Mouse (Mus musculus) limb, embryonic 12.5 days (tissue): ENCODE measurements around the gene Pde1a. TPM values are rescaled to one million over a fixed set of nuclear protein-coding genes. Genes with fewer than 3 reads are reported as not detected.

Experiments
- ATAC-seq: fragments of 200-750 bp; cut with Nextera tagmentation; 2 replicates; pipeline ENCODE4 v1.8.0; 2017; ENCODE audit warnings: low read depth, moderate TSS enrichment; ENCODE audit not compliant: insufficient number of reproducible peaks, insufficient read depth, low FRiP score, low TSS enrichment
- H3K27ac ChIP-seq: fragments of 300-500 bp; sonication (generic); 2 replicates; pipeline ENCODE4 v1.5.1; 2016; ENCODE audit warnings: mild to moderate bottlenecking, moderate library complexity
- H3K27me3 ChIP-seq: fragments of 300-500 bp; sonication (generic); 2 replicates; pipeline ENCODE4 v1.6.1; 2016; ENCODE audit warnings: mild to moderate bottlenecking, moderate library complexity
- H3K36me3 ChIP-seq: fragments of 300-500 bp; sonication (generic); 2 replicates; pipeline ENCODE4 v1.6.1; 2016; ENCODE audit warnings: mild to moderate bottlenecking, moderate library complexity
- H3K4me1 ChIP-seq: fragments of 300-500 bp; sonication (generic); replicated peaks from 2 replicates; pipeline ENCODE4 v1.6.1; 2016
- H3K4me2 ChIP-seq: fragments of 300-500 bp; sonication (generic); 2 replicates; pipeline ENCODE4 v1.6.1; 2016; ENCODE audit warnings: mild to moderate bottlenecking, moderate library complexity
- H3K4me3 ChIP-seq: fragments of 300-500 bp; sonication (generic); replicated peaks from 2 replicates; pipeline ENCODE4 v1.5.1; 2016; ENCODE audit warnings: mild to moderate bottlenecking
- H3K9ac ChIP-seq: fragments of 300-500 bp; sonication (generic); replicated peaks from 2 replicates; pipeline ENCODE4 v1.6.1; 2016; ENCODE audit warnings: mild to moderate bottlenecking, moderate library complexity
- H3K9me3 ChIP-seq: fragments of 300-500 bp; sonication (generic); 2 replicates; pipeline ENCODE4 v1.6.1; 2016; ENCODE audit warnings: mild to moderate bottlenecking, moderate library complexity
- WGBS: fragments of 180-500 bp; shearing (Covaris S2); methylation state at CpG from one replicate; pipeline ENCODE4 v1.1.7; 2016; 5-methylcytosine and 5-hydroxymethylcytosine counted together
- polyA plus RNA-seq: library from polyadenylated mRNA; unstranded; fragments of >200 nt; fragmentation: Nextera tagmentation; extraction: Ambion mirVana; gene quantifications from 2 replicates; pipeline ENCODE4 v1.2.1, GENCODE M21; 2016

Gene Pde1a
- polyA plus RNA-seq, 1 experiment from 2014 or later = 2.0 TPM

- Histone ChIP-seq H3K4me3 (no peak overlapping the region), H3K4me2 (no peak overlapping the region), H3K9ac (no peak overlapping the region), H3K27me3 (no peaks in the 10 kb centered on the region), H3K27ac (no peak overlapping the region), H3K9me3 (no peaks in the 10 kb centered on the region), H3K36me3 (no peaks in the 10 kb centered on the region), H3K4me1 (no peaks in the 10 kb centered on the region)
- ATAC-seq = no peak
- 88% methylated on average over 2 of the region's 2 CpGs for WGBS
Observed at GRCm38 (mm10) chr2:80086891-80087290, 42.4 kb downstream of the Pde1a start.

- H3K9me3 ChIP-seq = no peaks in the 10 kb centered on the region
- no peak overlapping the region for H3K4me3 ChIP-seq
- no peaks in the 10 kb centered on the region for H3K4me1 ChIP-seq
- no peak overlapping the region for H3K4me2 ChIP-seq
- ATAC-seq = no peak
- H3K36me3 ChIP-seq = no peaks in the 10 kb centered on the region
- H3K27ac ChIP-seq = no peak overlapping the region
- 84% methylated on average over 9 of the region's 9 CpGs for WGBS
- H3K27me3 ChIP-seq = no peaks in the 10 kb centered on the region
- H3K9ac ChIP-seq = no peak overlapping the region
Observed at GRCm38 (mm10) chr2:80080090-80080821, 49.0 kb downstream of the Pde1a start.

GRCm38 (mm10) chr2:80079618-80080017 is 49.6 kb downstream of the Pde1a start:
- Histone ChIP-seq H3K4me3 (no peak overlapping the region), H3K9ac (no peak overlapping the region), H3K9me3 (no peaks in the 10 kb centered on the region), H3K27ac (no peak overlapping the region), H3K4me1 (no peaks in the 10 kb centered on the region), H3K27me3 (no peaks in the 10 kb centered on the region), H3K4me2 (no peak overlapping the region), H3K36me3 (no peaks in the 10 kb centered on the region)
- 88% methylated on average over 4 of the region's 4 CpGs for WGBS
- no peak for ATAC-seq

- Histone ChIP-seq H3K4me2 (no peak overlapping the region), H3K4me3 (no peak overlapping the region), H3K9me3 (no peaks in the 10 kb centered on the region), H3K36me3 (no peaks in the 10 kb centered on the region), H3K27ac (no peak overlapping the region), H3K4me1 (no peaks in the 10 kb centered on the region; the same call in 1 of the 2 replicates), H3K27me3 (no peaks in the 10 kb centered on the region), H3K9ac (no peak overlapping the region)
- ATAC-seq = no peak
- WGBS = 80% methylated on average over 4 of the region's 4 CpGs
Observed at GRCm38 (mm10) chr2:80076323-80076722, 52.9 kb downstream of the Pde1a start.

GRCm38 (mm10) chr2:80074531-80074930 is 54.7 kb downstream of the Pde1a start:
- Histone ChIP-seq H3K27me3 (no peaks in the 10 kb centered on the region), H3K36me3 (no peaks in the 10 kb centered on the region), H3K4me1 (no peaks in the 10 kb centered on the region; the same call in 1 of the 2 replicates), H3K9ac (no peak overlapping the region), H3K9me3 (no peaks in the 10 kb centered on the region), H3K4me2 (no peak overlapping the region), H3K27ac (no peak overlapping the region), H3K4me3 (no peak overlapping the region)
- 83% methylated on average over 2 of the region's 2 CpGs for WGBS
- ATAC-seq = no peak

GRCm38 (mm10) chr2:80074046-80074445 is 55.2 kb downstream of the Pde1a start:
- ATAC-seq = no peak
- H3K4me1 ChIP-seq = no peaks in the 10 kb centered on the region; the same call in 1 of the 2 replicates
- H3K27ac ChIP-seq = no peak overlapping the region

GRCm38 (mm10) chr2:80073426-80073825 is 55.8 kb downstream of the Pde1a start:
- 60% methylated on average over 2 of the region's 2 CpGs for WGBS
- H3K27ac ChIP-seq = no peak overlapping the region
- ATAC-seq = no peak
- H3K4me2 ChIP-seq = no peak overlapping the region
- H3K27me3 ChIP-seq = no peaks in the 10 kb centered on the region
- H3K9ac ChIP-seq = no peak overlapping the region
- no peak overlapping the region for H3K4me3 ChIP-seq
- H3K4me1 ChIP-seq = no peaks in the 10 kb centered on the region; the same call in 1 of the 2 replicates
- H3K9me3 ChIP-seq = no peaks in the 10 kb centered on the region
- no peaks in the 10 kb centered on the region for H3K36me3 ChIP-seq

More at GRCm38 (mm10) chr2:80074046-80074445, 55.2 kb downstream of the Pde1a start:
- H3K36me3 ChIP-seq = no peaks in the 10 kb centered on the region
- no peaks in the 10 kb centered on the region for H3K27me3 ChIP-seq
- no peak overlapping the region for H3K4me2 ChIP-seq
- no peaks in the 10 kb centered on the region for H3K9me3 ChIP-seq
- no peak overlapping the region for H3K4me3 ChIP-seq
- WGBS = 60% methylated on average over 5 of the region's 5 CpGs
- H3K9ac ChIP-seq = no peak overlapping the region

GRCm38 (mm10) chr2:80069745-80070144 is 59.5 kb downstream of the Pde1a start:
- no peak for ATAC-seq
- Histone ChIP-seq H3K27me3 (no peaks in the 10 kb centered on the region), H3K4me2 (no peak overlapping the region), H3K4me3 (no peak overlapping the region), H3K9ac (no peak overlapping the region), H3K4me1 (no peaks in the 10 kb centered on the region; the same call in 1 of the 2 replicates), H3K27ac (no peak overlapping the region), H3K36me3 (no peaks in the 10 kb centered on the region), H3K9me3 (no peaks in the 10 kb centered on the region)
- 64% methylated on average over 3 of the region's 3 CpGs for WGBS

- Histone ChIP-seq H3K4me2 (no peak overlapping the region), H3K27me3 (no peaks in the 10 kb centered on the region), H3K36me3 (no peaks in the 10 kb centered on the region), H3K9ac (no peak overlapping the region), H3K4me3 (no peak overlapping the region), H3K27ac (no peak overlapping the region), H3K9me3 (no peaks in the 10 kb centered on the region), H3K4me1 (no peaks in the 10 kb centered on the region)
- no peak for ATAC-seq
- WGBS = 51% methylated on average over 4 of the region's 4 CpGs
Observed at GRCm38 (mm10) chr2:80066449-80066848, 62.8 kb downstream of the Pde1a start.

GRCm38 (mm10) chr2:80056062-80056461 is 73.2 kb downstream of the Pde1a start:
- ATAC-seq = no peak
- no peaks in the 10 kb centered on the region for H3K27me3 ChIP-seq
- no peaks in the 10 kb centered on the region for H3K9me3 ChIP-seq
- no peak overlapping the region for H3K4me2 ChIP-seq
- no peak overlapping the region for H3K27ac ChIP-seq
- H3K9ac ChIP-seq = no peak overlapping the region
- no peaks in the 10 kb centered on the region for H3K4me1 ChIP-seq
- no peaks in the 10 kb centered on the region for H3K36me3 ChIP-seq
- no peak overlapping the region for H3K4me3 ChIP-seq

- Histone ChIP-seq H3K27me3 (no peaks in the 10 kb centered on the region), H3K27ac (no peak overlapping the region), H3K9ac (no peak overlapping the region), H3K4me3 (no peak overlapping the region), H3K4me1 (no peaks in the 10 kb centered on the region), H3K9me3 (no peaks in the 10 kb centered on the region), H3K36me3 (no peaks in the 10 kb centered on the region), H3K4me2 (no peak overlapping the region)
- no peak for ATAC-seq
- WGBS = 83% methylated on average over 3 of the region's 3 CpGs
Observed at GRCm38 (mm10) chr2:80054042-80054441, 75.2 kb downstream of the Pde1a start.
